Mouse (Mus musculus) stomach, postnatal 0 days (tissue): ENCODE results near the gene Calhm1.

Experiments used
- CTCF ChIP-seq: IDR thresholded peaks from 2 replicates; pipeline ENCODE4 v1.5.1; 2016; ENCODE audit warnings: antibody characterized with exemption, low read depth, mild to moderate bottlenecking, moderate library complexity
- EP300 ChIP-seq: optimal IDR thresholded peaks from 2 replicates; pipeline ENCODE3; 2016; ENCODE audit warnings: antibody characterized with exemption

- TF ChIP-seq CTCF (peak; percentile 94), EP300 (no peak)
Measured at GRCm38 (mm10) chr19:47168223-47168622, 24.2 kb upstream of the Calhm1 start.
